Mouse (Mus musculus): ENCODE measurements around the gene Gid8. TPM values are rescaled to one million over a fixed set of nuclear protein-coding genes. Genes with fewer than 3 reads are reported as not detected.

Gene Gid8
- total and polyA plus RNA-seq, 2 experiments from 2014 or later = 43.6 to 44.5 TPM

GRCm38 (mm10) chr2:180701053-180701766 lies 8.7 kb upstream of the Gid8 start:
- Histone ChIP-seq H3K9me3 (ENCODE audit: low read length) (no peaks in the 10 kb centered on the region), H3K36me3 (ENCODE audit: insufficient read depth, low read length) (no peaks in the 10 kb centered on the region), H3K4me3 (ENCODE audit: low read depth, low read length) (peak overlapping the region; percentile 79), H3K27ac (ENCODE audit: low read depth, low read length) (peak overlapping the region; percentile 98), H3K27me3 (ENCODE audit: insufficient read depth, low read length) (no peaks in the 10 kb centered on the region), H3K4me2 (ENCODE audit: low read depth, low read length, poor library complexity, severe bottlenecking) (peak overlapping the region; percentile 77), H3K9ac (replicated peaks; ENCODE audit: low read length, poor library complexity, severe bottlenecking) (peak overlapping the region; percentile 92), H3K4me1 (ENCODE audit: insufficient read depth, low read length) (peaks cover 8% of the 10 kb centered on the region)
- 7% methylated on average over 26 of the region's 26 CpGs for WGBS
- TF ChIP-seq CTCF (IDR thresholded peaks at IDR 0.05) = no peak
- ATAC-seq (ENCODE audit: low FRiP score) (no peak; the same call in 1 of the 2 replicates), DNase-seq (ENCODE audit: low spot score) (peak; percentile 31)

GRCm38 (mm10) chr2:180701767-180702621 lies 7.9 kb upstream of the Gid8 start:
- Histone ChIP-seq H3K4me1 (ENCODE audit: insufficient read depth, low read length) (peaks cover 8% of the 10 kb centered on the region), H3K36me3 (ENCODE audit: insufficient read depth, low read length) (no peaks in the 10 kb centered on the region), H3K9ac (replicated peaks; ENCODE audit: low read length, poor library complexity, severe bottlenecking) (peak overlapping the region; percentile 92), H3K4me2 (ENCODE audit: low read depth, low read length, poor library complexity, severe bottlenecking) (peak overlapping the region; percentile 77), H3K9me3 (ENCODE audit: low read length) (no peaks in the 10 kb centered on the region), H3K4me3 (ENCODE audit: low read depth, low read length) (peak overlapping the region; percentile 79), H3K27me3 (ENCODE audit: insufficient read depth, low read length) (no peaks in the 10 kb centered on the region), H3K27ac (ENCODE audit: low read depth, low read length) (peak overlapping the region; percentile 98)
- WGBS = under 1% methylated on average over 65 of the region's 66 CpGs
- no peak; the same call in none of the 2 replicates for TF ChIP-seq CTCF (IDR thresholded peaks at IDR 0.05)
- DNase-seq (ENCODE audit: low spot score) (peak; percentile 96), ATAC-seq (ENCODE audit: low FRiP score) (peak; percentile 95)

- Histone ChIP-seq H3K9ac (replicated peaks; ENCODE audit: low read length, poor library complexity, severe bottlenecking) (peak overlapping the region; percentile 92), H3K4me3 (ENCODE audit: low read depth, low read length) (peak overlapping the region; percentile 79), H3K36me3 (ENCODE audit: insufficient read depth, low read length) (no peaks in the 10 kb centered on the region), H3K4me1 (ENCODE audit: insufficient read depth, low read length) (peaks cover 8% of the 10 kb centered on the region), H3K27me3 (ENCODE audit: insufficient read depth, low read length) (no peaks in the 10 kb centered on the region), H3K27ac (ENCODE audit: low read depth, low read length) (peak overlapping the region; percentile 98), H3K4me2 (ENCODE audit: low read depth, low read length, poor library complexity, severe bottlenecking) (peak overlapping the region; percentile 77), H3K9me3 (ENCODE audit: low read length) (no peaks in the 10 kb centered on the region)
- no peak for DNase-seq (ENCODE audit: low spot score)
- no peak; the same call in 1 of the 2 replicates for TF ChIP-seq CTCF (IDR thresholded peaks at IDR 0.05)
- ATAC-seq (ENCODE audit: low FRiP score) = no peak
- 31% methylated on average over 4 of the region's 4 CpGs for WGBS
These were observed 7.2 kb upstream of the Gid8 start for GRCm38 (mm10) chr2:180702701-180703149.

GRCm38 (mm10) chr2:180703175-180703574 lies 6.7 kb upstream of the Gid8 start:
- Histone ChIP-seq H3K4me1 (ENCODE audit: insufficient read depth, low read length) (peaks cover 8% of the 10 kb centered on the region), H3K27ac (ENCODE audit: low read depth, low read length) (no peak overlapping the region), H3K4me2 (ENCODE audit: low read depth, low read length, poor library complexity, severe bottlenecking) (no peak overlapping the region), H3K36me3 (ENCODE audit: insufficient read depth, low read length) (no peaks in the 10 kb centered on the region), H3K9ac (replicated peaks; ENCODE audit: low read length, poor library complexity, severe bottlenecking) (peak overlapping the region; percentile 92; the same call in 1 of the 2 replicates), H3K9me3 (ENCODE audit: low read length) (no peaks in the 10 kb centered on the region), H3K27me3 (ENCODE audit: insufficient read depth, low read length) (no peaks in the 10 kb centered on the region), H3K4me3 (ENCODE audit: low read depth, low read length) (no peak overlapping the region)
- 84% methylated on average over 5 of the region's 5 CpGs for WGBS
- ATAC-seq (ENCODE audit: low FRiP score) (no peak), DNase-seq (ENCODE audit: low spot score) (no peak)
- no peak for TF ChIP-seq CTCF (IDR thresholded peaks at IDR 0.05)

- Histone ChIP-seq H3K4me1 (ENCODE audit: insufficient read depth, low read length) (peaks cover 15% of the 10 kb centered on the region), H3K4me3 (ENCODE audit: low read depth, low read length) (no peak overlapping the region), H3K9me3 (ENCODE audit: low read length) (no peaks in the 10 kb centered on the region), H3K9ac (replicated peaks; ENCODE audit: low read length, poor library complexity, severe bottlenecking) (no peak overlapping the region), H3K36me3 (ENCODE audit: insufficient read depth, low read length) (no peaks in the 10 kb centered on the region), H3K27ac (ENCODE audit: low read depth, low read length) (no peak overlapping the region), H3K4me2 (ENCODE audit: low read depth, low read length, poor library complexity, severe bottlenecking) (no peak overlapping the region), H3K27me3 (ENCODE audit: insufficient read depth, low read length) (no peaks in the 10 kb centered on the region)
- ATAC-seq (ENCODE audit: low FRiP score) = no peak
- DNase-seq (ENCODE audit: low spot score) = no peak
- TF ChIP-seq CTCF (IDR thresholded peaks at IDR 0.05) = peak; percentile 13; the same call in 1 of the 2 replicates
- WGBS = 76% methylated on average over 3 of the region's 3 CpGs
These were observed 6.1 kb upstream of the Gid8 start for GRCm38 (mm10) chr2:180703645-180704359.

Measured in midbrain, postnatal 0 days (tissue).